Mouse (Mus musculus): ENCODE results near the gene Uba52.

DNA sequence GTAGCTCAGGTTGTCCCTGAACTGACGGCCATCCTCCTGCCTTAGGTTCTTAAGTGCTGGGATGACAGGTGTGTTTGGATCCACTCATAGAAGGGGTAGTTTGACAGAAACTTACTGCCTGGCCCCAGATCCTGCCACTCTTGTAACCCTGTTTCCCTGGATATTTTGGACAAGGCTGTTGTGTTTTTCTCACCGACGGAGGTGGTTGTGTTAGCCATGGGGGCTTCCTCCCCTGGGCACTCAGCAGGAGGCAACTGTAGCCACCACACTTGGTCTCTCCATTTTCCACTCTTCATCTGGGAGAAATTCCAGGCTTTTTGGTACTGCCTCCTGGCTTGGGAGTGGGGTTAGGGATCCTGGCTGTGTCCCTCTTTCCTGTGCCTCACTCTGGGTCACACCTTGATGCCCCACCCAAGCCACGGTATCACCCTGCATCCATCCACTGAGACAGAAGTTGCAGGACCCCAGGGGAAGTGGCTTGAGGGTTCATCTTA is 29.5 kb upstream of the Uba52 start:
- TF ChIP-seq POLR2A (IDR thresholded peaks at IDR 0.05; ENCODE audit: insufficient read depth, low read depth, low read length) = no peak
- TF ChIP-seq CTCF (IDR thresholded peaks at IDR 0.05) = no peak
- TF ChIP-seq EP300 (IDR thresholded peaks at IDR 0.05; ENCODE audit: insufficient read depth, low read depth, low read length) = no peak
